Mouse (Mus musculus) cortical plate, adult 2 months (tissue): ENCODE data around the gene Kirrel. TPM values are rescaled to one million over a fixed set of nuclear protein-coding genes. Genes with fewer than 3 reads are reported as not detected.
"Not testable (repeated sequence)": the region's sequence is repeated elsewhere in the genome, so short reads cannot be mapped to it uniquely, and the experiment has no call there.

ENCODE experiments used
- H3K27ac ChIP-seq: fragments of 200-500 bp; 2 replicates; pipeline ENCODE4 v1.5.1; 2012; ENCODE audit warnings: low read length, control low read depth, inconsistent platforms; ENCODE audit not compliant: insufficient read depth
- H3K4me1 ChIP-seq: fragments of 200-500 bp; 2 replicates; pipeline ENCODE4 v1.6.1; 2011; ENCODE audit warnings: low read length; ENCODE audit not compliant: control insufficient read depth, insufficient read depth
- H3K4me3 ChIP-seq: fragments of 200-500 bp; 2 replicates; pipeline ENCODE4 v1.5.1; 2011; ENCODE audit warnings: mild to moderate bottlenecking, low read length, control low read depth; ENCODE audit not compliant: insufficient read depth
- CTCF ChIP-seq: fragments of 200-500 bp; IDR thresholded peaks from 2 replicates; pipeline ENCODE4 v1.5.1; 2011; ENCODE audit warnings: mild to moderate bottlenecking, control low read depth, low read length; ENCODE audit not compliant: insufficient read depth; ENCODE audit errors: extremely low read depth
- POLR2A ChIP-seq: fragments of 200-500 bp; IDR thresholded peaks from 2 replicates; pipeline ENCODE4 v1.6.1; 2011; ENCODE audit warnings: mild to moderate bottlenecking, low read length, control low read depth; ENCODE audit not compliant: insufficient read depth; ENCODE audit errors: extremely low read depth
- polyA plus RNA-seq: library from polyadenylated mRNA; depleted of rRNA; stranded (reverse); fragments of >200 nt; gene quantifications from 2 replicates; pipeline ENCODE4 v1.2.3, GENCODE M21; 2012

The Kirrel gene
- polyA plus RNA-seq, 1 experiment = 3.1 TPM

- Histone ChIP-seq H3K4me3 (no peak overlapping the region), H3K27ac (no peak overlapping the region), H3K4me1 (no peaks in the 10 kb centered on the region)
- TF ChIP-seq CTCF (no peak), POLR2A (no peak)
Measured at GRCm38 (mm10) chr3:87115726-87116540, 58.6 kb downstream of the Kirrel start.

GRCm38 (mm10) chr3:87115271-87115670, 59.3 kb downstream of the Kirrel start:
- no peaks in the 10 kb centered on the region for H3K4me1 ChIP-seq
- TF ChIP-seq CTCF = no peak
- TF ChIP-seq POLR2A = no peak
- H3K27ac ChIP-seq = no peak overlapping the region
- no peak overlapping the region for H3K4me3 ChIP-seq

GRCm38 (mm10) chr3:87114801-87115200, 59.7 kb downstream of the Kirrel start:
- Histone ChIP-seq H3K4me3 (no peak overlapping the region), H3K27ac (no peak overlapping the region; the same call in 1 of the 2 replicates), H3K4me1 (no peaks in the 10 kb centered on the region)
- TF ChIP-seq CTCF (no peak), POLR2A (no peak)

- H3K4me3 ChIP-seq, H3K4me1 ChIP-seq, H3K27ac ChIP-seq: not testable (repeated sequence)
Measured at GRCm38 (mm10) chr3:87113881-87114280, 60.7 kb downstream of the Kirrel start.

- Histone ChIP-seq H3K4me1 (no peaks in the 10 kb centered on the region), H3K27ac (no peak overlapping the region), H3K4me3 (no peak overlapping the region)
- no peak for TF ChIP-seq CTCF
- no peak for TF ChIP-seq POLR2A
Measured at GRCm38 (mm10) chr3:87112264-87112663, 62.3 kb downstream of the Kirrel start.

- Histone ChIP-seq H3K4me1 (no peaks in the 10 kb centered on the region; the same call in 1 of the 2 replicates), H3K4me3 (no peak overlapping the region), H3K27ac (no peak overlapping the region)
- TF ChIP-seq CTCF (no peak), POLR2A (no peak)
Measured at GRCm38 (mm10) chr3:87104856-87105255, 69.7 kb downstream of the Kirrel start.

- Histone ChIP-seq H3K27ac (no peak overlapping the region), H3K4me1 (peaks cover 2% of the 10 kb centered on the region), H3K4me3 (no peak overlapping the region)
- TF ChIP-seq POLR2A (no peak), CTCF (no peak)
Measured at GRCm38 (mm10) chr3:87102346-87102745, 72.2 kb downstream of the Kirrel start.

- Histone ChIP-seq H3K4me3 (no peak overlapping the region), H3K4me1 (peaks cover 2% of the 10 kb centered on the region), H3K27ac (no peak overlapping the region)
- no peak for TF ChIP-seq POLR2A
- no peak for TF ChIP-seq CTCF
Measured at GRCm38 (mm10) chr3:87100911-87101310, 73.6 kb downstream of the Kirrel start.

- TF ChIP-seq CTCF = no peak
- TF ChIP-seq POLR2A = no peak
- no peak overlapping the region for H3K4me3 ChIP-seq
- H3K4me1 ChIP-seq = peaks cover 2% of the 10 kb centered on the region
- H3K27ac ChIP-seq = no peak overlapping the region
Measured at GRCm38 (mm10) chr3:87097969-87098946, 76.3 kb downstream of the Kirrel start.

GRCm38 (mm10) chr3:87097205-87097604, 77.3 kb downstream of the Kirrel start:
- H3K4me3 ChIP-seq = no peak overlapping the region
- H3K4me1 ChIP-seq = peaks cover 2% of the 10 kb centered on the region
- no peak overlapping the region for H3K27ac ChIP-seq
- TF ChIP-seq POLR2A = no peak
- TF ChIP-seq CTCF = no peak

- TF ChIP-seq CTCF = no peak
- no peak for TF ChIP-seq POLR2A
- Histone ChIP-seq H3K27ac (no peak overlapping the region), H3K4me1 (peaks cover 2% of the 10 kb centered on the region; the same call in 1 of the 2 replicates), H3K4me3 (no peak overlapping the region)
Measured at GRCm38 (mm10) chr3:87093718-87094117, 80.8 kb downstream of the Kirrel start.
